Mouse (Mus musculus) heart, postnatal 0 days (tissue): ENCODE measurements at regions not wholly inside any gene's neighbourhood (a gene's known extent, or its start where the extent isn't known, plus 50 kb on each side); places are given as distances from the start of the nearest gene placed in this dataset.

Experiments used
- CTCF ChIP-seq: IDR thresholded peaks from 2 replicates; pipeline ENCODE4 v1.5.1; 2016; ENCODE audit warnings: antibody characterized with exemption, control low read depth, low read depth
- EP300 ChIP-seq: IDR thresholded peaks from 2 replicates; pipeline ENCODE4 v1.6.1; 2016; ENCODE audit warnings: antibody characterized with exemption, low read depth

GRCm38 (mm10) chr15:5464732-5465131 is 220.7 kb upstream of the Ptger4 start:
- TF ChIP-seq CTCF (no peak), EP300 (no peak)
